Mouse (Mus musculus) hindbrain, embryonic 11.5 days (tissue): ENCODE measurements around the gene Vax1. TPM values are rescaled to one million over a fixed set of nuclear protein-coding genes. Genes with fewer than 3 reads are reported as not detected.
A peak's percentile ranks its signal among the peaks of the same experiment; 100 is the strongest.

Experiments
- ATAC-seq: fragments of 200-750 bp; cut with Nextera tagmentation; 2 replicates; pipeline ENCODE4 v1.8.0; 2017; ENCODE audit warnings: mild to moderate bottlenecking, moderate TSS enrichment, moderate library complexity; ENCODE audit not compliant: low FRiP score
- DNase-seq: peaks from one replicate; pipeline ENCODE4 v3.0.0-alpha.2; 2015; ENCODE audit warnings: low spot score
- H3K27ac ChIP-seq: fragments of 300-500 bp; sonication (generic); 2 replicates; pipeline ENCODE4 v1.5.1; 2014; ENCODE audit warnings: mild to moderate bottlenecking, low read depth, low read length
- H3K27me3 ChIP-seq: fragments of 300-500 bp; sonication (generic); 2 replicates; pipeline ENCODE4 v1.6.1; 2014; ENCODE audit warnings: mild to moderate bottlenecking, low read length, moderate library complexity, mixed read lengths; ENCODE audit not compliant: control insufficient read depth, insufficient read depth
- H3K36me3 ChIP-seq: fragments of 300-500 bp; sonication (generic); 2 replicates; pipeline ENCODE4 v1.6.1; 2014; ENCODE audit warnings: mild to moderate bottlenecking, low read length, moderate library complexity, mixed read lengths; ENCODE audit not compliant: control insufficient read depth, insufficient read depth
- H3K4me1 ChIP-seq: fragments of 300-500 bp; sonication (generic); replicated peaks from 2 replicates; pipeline ENCODE4 v1.6.1; 2014; ENCODE audit warnings: low read length, mixed read lengths; ENCODE audit not compliant: control insufficient read depth, insufficient read depth
- H3K4me2 ChIP-seq: fragments of 300-500 bp; sonication (generic); replicated peaks from 2 replicates; pipeline ENCODE4 v1.6.1; 2014; ENCODE audit warnings: mild to moderate bottlenecking, low read depth, low read length
- H3K4me3 ChIP-seq: fragments of 300-500 bp; sonication (generic); 2 replicates; pipeline ENCODE4 v1.5.1; 2014; ENCODE audit warnings: low read depth, low read length
- H3K9ac ChIP-seq: fragments of 300-500 bp; sonication (generic); 2 replicates; pipeline ENCODE4 v1.6.1; 2014; ENCODE audit warnings: low read depth, low read length
- H3K9me3 ChIP-seq: fragments of 300-500 bp; sonication (generic); 2 replicates; pipeline ENCODE4 v1.6.1; 2016; ENCODE audit warnings: low read length; ENCODE audit not compliant: control insufficient read depth
- WGBS: fragments of 180-500 bp; shearing (Covaris S2); extraction: QIAGEN DNeasy Blood & Tissue Kit; methylation state at CpG from one replicate; pipeline ENCODE4 v1.1.7; 2014; 5-methylcytosine and 5-hydroxymethylcytosine counted together
- polyA plus RNA-seq: library from polyadenylated mRNA; unstranded; fragments of >200 nt; fragmentation: Nextera tagmentation; extraction: Ambion mirVana; gene quantifications from 2 replicates; pipeline ENCODE4 v1.2.1, GENCODE M21; 2014

Vax1 gene
- polyA plus RNA-seq, 1 experiment from 2014 or later = not detected

GRCm38 (mm10) chr19:59172781-59173180 lies 2.9 kb upstream of the Vax1 start:
- DNase-seq (peak; percentile 44), ATAC-seq (no peak)
- Histone ChIP-seq H3K27me3 (peaks cover 88% of the 10 kb centered on the region), H3K4me3 (no peak overlapping the region), H3K36me3 (no peaks in the 10 kb centered on the region), H3K4me1 (peaks cover 5% of the 10 kb centered on the region; the same call in 1 of the 2 replicates), H3K27ac (no peak overlapping the region), H3K9ac (no peak overlapping the region), H3K9me3 (no peaks in the 10 kb centered on the region), H3K4me2 (no peak overlapping the region)
- WGBS = 2% methylated on average over 3 of the region's 3 CpGs

- Histone ChIP-seq H3K27ac (no peak overlapping the region), H3K4me3 (no peak overlapping the region)
Measured at GRCm38 (mm10) chr19:59171871-59172245, 2.0 kb upstream of the Vax1 start.

GRCm38 (mm10) chr19:59171151-59171870 lies 1.5 kb upstream of the Vax1 start:
- under 1% methylated on average over 35 of the region's 38 CpGs for WGBS
- H3K36me3 ChIP-seq = no peaks in the 10 kb centered on the region
- H3K9ac ChIP-seq = no peak overlapping the region
- H3K4me1 ChIP-seq = peaks cover 9% of the 10 kb centered on the region
- no peak overlapping the region for H3K4me3 ChIP-seq
- no peaks in the 10 kb centered on the region for H3K9me3 ChIP-seq
- no peak overlapping the region for H3K27ac ChIP-seq
- peaks cover 96% of the 10 kb centered on the region for H3K27me3 ChIP-seq
- DNase-seq (peak; percentile 57), ATAC-seq (peak; percentile 48; the same call in 1 of the 2 replicates)
- H3K4me2 ChIP-seq = no peak overlapping the region

More at GRCm38 (mm10) chr19:59171871-59172245, 2.0 kb upstream of the Vax1 start:
- Histone ChIP-seq H3K4me1 (peaks cover 5% of the 10 kb centered on the region), H3K36me3 (no peaks in the 10 kb centered on the region), H3K9ac (no peak overlapping the region), H3K9me3 (no peaks in the 10 kb centered on the region), H3K27me3 (peaks cover 94% of the 10 kb centered on the region), H3K4me2 (no peak overlapping the region)
- ATAC-seq (no peak), DNase-seq (no peak)
- WGBS = 0% methylated on average over 19 of the region's 19 CpGs

GRCm38 (mm10) chr19:59170766-59171095 lies 875 bp upstream of the Vax1 start:
- Histone ChIP-seq H3K4me2 (no peak overlapping the region), H3K36me3 (no peaks in the 10 kb centered on the region), H3K27ac (no peak overlapping the region), H3K4me1 (peaks cover 9% of the 10 kb centered on the region), H3K4me3 (no peak overlapping the region), H3K27me3 (peaks cover 96% of the 10 kb centered on the region), H3K9me3 (no peaks in the 10 kb centered on the region), H3K9ac (no peak overlapping the region)
- no peak for DNase-seq
- WGBS = 0% methylated on average over 5 of the region's 6 CpGs
- ATAC-seq = no peak

- Histone ChIP-seq H3K9ac (no peak overlapping the region), H3K27me3 (peaks cover 98% of the 10 kb centered on the region), H3K27ac (no peak overlapping the region), H3K4me1 (peaks cover 9% of the 10 kb centered on the region), H3K4me3 (no peak overlapping the region), H3K4me2 (0 out of 2 replicates have a peak overlapping the region, but pooled peaks have one; percentile 18), H3K9me3 (no peaks in the 10 kb centered on the region), H3K36me3 (no peaks in the 10 kb centered on the region)
- no peak for ATAC-seq
- WGBS = under 1% methylated on average over 65 of the region's 65 CpGs
- peak; percentile 70 for DNase-seq
Measured at GRCm38 (mm10) chr19:59169143-59169935, 517 bp downstream of the Vax1 start.

- Histone ChIP-seq H3K4me1 (peaks cover 9% of the 10 kb centered on the region), H3K27ac (no peak overlapping the region)
Measured at GRCm38 (mm10) chr19:59168386-59168905, 1.4 kb downstream of the Vax1 start.

GRCm38 (mm10) chr19:59167871-59168270 lies 2.0 kb downstream of the Vax1 start:
- no peaks in the 10 kb centered on the region for H3K36me3 ChIP-seq
- H3K4me1 ChIP-seq = peaks cover 9% of the 10 kb centered on the region
- no peak overlapping the region for H3K9ac ChIP-seq
- DNase-seq (peak; percentile 33), ATAC-seq (no peak)
- no peaks in the 10 kb centered on the region for H3K9me3 ChIP-seq
- 6% methylated on average over 5 of the region's 5 CpGs for WGBS
- H3K27ac ChIP-seq = no peak overlapping the region
- no peak overlapping the region for H3K4me2 ChIP-seq
- H3K27me3 ChIP-seq = peaks cover 98% of the 10 kb centered on the region
- no peak overlapping the region for H3K4me3 ChIP-seq

More at GRCm38 (mm10) chr19:59168386-59168905, 1.4 kb downstream of the Vax1 start:
- Histone ChIP-seq H3K9me3 (no peaks in the 10 kb centered on the region), H3K4me3 (no peak overlapping the region), H3K4me2 (no peak overlapping the region), H3K27me3 (peaks cover 98% of the 10 kb centered on the region), H3K9ac (no peak overlapping the region), H3K36me3 (no peaks in the 10 kb centered on the region)
- 3% methylated on average over 17 of the region's 17 CpGs for WGBS
- DNase-seq (peak; percentile 56), ATAC-seq (no peak)

GRCm38 (mm10) chr19:59166879-59167278 lies 3.0 kb downstream of the Vax1 start:
- peak overlapping the region; percentile 48 for H3K4me2 ChIP-seq
- peak overlapping the region; percentile 28 for H3K4me3 ChIP-seq
- no peak overlapping the region for H3K27ac ChIP-seq
- H3K9ac ChIP-seq = no peak overlapping the region
- WGBS = 0% methylated on average over 13 of the region's 13 CpGs
- H3K4me1 ChIP-seq = peaks cover 9% of the 10 kb centered on the region
- ATAC-seq = peak; percentile 46; the same call in 1 of the 2 replicates
- peaks cover 96% of the 10 kb centered on the region for H3K27me3 ChIP-seq
- no peaks in the 10 kb centered on the region for H3K9me3 ChIP-seq
- no peaks in the 10 kb centered on the region for H3K36me3 ChIP-seq
- peak; percentile 67 for DNase-seq
